Mouse (Mus musculus): ENCODE results near the gene Dhx16. TPM values are rescaled to one million over a fixed set of nuclear protein-coding genes. Genes with fewer than 3 reads are reported as not detected.

Dhx16 gene
- polyA plus RNA-seq, 1 experiment from 2014 or later: 50.6 TPM

DNA sequence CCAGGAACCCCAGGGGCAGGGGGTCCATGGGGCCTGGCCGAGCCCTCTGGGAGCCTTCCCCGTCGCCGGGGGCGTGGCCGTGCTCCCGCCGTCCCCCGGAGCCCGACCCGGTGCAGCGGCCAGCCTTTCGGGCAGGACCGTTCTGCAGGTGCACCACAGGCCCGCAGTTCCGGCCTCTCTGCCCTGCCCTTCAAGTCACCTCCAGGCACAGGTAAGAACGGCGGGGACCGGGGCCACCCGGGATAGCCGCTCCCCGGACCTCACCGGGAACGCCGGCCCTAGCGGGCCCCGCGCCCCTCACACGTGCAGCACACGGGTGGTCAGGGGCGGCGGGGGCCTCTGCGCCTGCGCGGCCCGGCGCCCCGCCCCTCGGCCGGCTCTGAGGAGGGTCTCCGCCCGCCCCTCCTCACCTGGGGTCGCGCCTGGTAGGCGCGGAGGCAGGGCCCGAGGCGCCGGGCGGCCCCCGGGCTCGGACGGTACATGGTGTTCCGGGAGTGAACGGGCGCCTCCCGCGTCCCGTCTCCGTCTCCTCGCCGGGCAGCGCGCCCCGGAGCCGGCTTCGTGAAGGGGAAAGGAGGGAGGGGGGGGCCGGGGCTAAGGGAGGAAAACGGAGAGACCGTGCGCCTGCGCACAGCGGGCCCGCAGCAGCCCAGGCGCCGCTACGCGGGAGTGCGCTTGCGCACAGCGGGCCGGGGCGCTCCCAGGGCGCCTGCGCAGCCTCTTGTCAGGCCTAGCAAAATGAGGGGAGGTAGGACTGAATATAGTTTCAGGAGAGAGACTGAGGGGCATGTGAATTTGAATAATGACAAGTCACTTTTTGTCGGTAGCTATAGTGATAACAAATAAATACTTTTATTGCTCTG lies 17.4 kb downstream of the Dhx16 start, which contains the start of gene 2310061I04Rik:
Gene 2310061I04Rik (minus strand): TSS at position 651 of the 863 bp plus-strand sequence.
- DNase-seq (ENCODE audit: low spot score): peak; percentile 96

DNA sequence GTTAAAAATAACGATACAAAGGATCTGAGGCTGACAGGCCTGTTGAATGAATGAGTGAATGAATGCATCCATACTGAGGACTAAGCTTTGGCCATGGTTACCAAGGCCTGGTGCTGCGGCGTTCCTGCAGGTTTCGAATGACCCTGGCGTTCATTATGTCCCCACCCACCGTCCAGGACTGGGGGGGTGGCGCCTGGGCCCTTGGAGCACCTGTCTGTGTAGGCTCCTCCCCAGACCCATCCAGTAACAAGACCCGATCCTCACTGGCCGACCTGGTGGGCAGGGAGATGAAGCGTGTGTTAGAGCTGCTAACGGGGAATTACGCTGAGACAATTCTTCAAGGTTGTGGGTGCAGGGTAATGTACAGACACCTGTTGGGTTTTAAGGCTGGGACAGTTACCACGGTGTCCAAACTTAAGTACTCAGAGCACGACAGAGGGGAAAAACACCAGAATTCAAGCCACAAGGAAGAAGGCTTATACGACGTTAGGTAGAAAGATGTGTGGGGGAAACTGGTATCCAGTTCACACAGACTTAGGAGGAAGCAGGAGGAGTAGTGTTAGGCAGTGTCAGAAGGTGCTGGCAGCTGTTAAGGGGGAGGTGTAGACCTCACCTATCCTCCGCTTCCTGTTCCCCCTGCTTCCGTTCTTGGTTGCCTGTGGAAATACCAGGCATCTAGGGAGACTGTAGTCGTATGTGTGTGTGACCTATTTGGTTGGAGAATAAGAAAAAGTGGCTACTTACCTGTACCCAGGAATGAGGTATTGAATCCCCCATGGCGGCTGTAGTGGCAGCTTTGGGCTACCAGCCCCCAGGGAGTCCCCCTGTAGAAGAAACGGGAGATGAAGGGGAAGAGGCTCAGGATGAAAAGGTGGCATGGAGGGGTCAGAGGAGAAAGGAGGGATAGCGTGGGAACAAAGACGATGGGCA lies 18.3 kb downstream of the Dhx16 start:
- DNase-seq (ENCODE audit: low spot score): peak; percentile 52

DNA sequence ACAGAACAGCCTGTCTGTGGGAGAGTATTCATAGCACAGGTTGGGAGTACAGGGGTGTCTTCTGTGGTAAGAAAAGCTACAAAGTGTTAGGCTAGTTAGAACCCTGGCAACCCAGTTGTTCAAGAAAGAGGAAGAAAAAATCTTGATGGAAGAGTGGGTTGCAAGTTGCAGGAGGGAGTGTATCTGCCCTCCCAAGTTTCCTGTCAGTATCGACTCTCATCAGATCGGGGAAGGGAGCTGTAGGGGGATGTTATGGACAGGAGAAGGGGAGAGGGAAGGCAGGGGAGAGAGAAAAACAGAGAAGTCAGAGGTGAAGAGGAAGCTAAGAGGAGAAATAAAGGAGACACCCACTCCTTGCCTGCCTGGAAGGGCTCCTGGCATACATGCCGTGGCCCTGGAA lies 21.0 kb downstream of the Dhx16 start:
- DNase-seq (ENCODE audit: low spot score): no peak

DNA sequence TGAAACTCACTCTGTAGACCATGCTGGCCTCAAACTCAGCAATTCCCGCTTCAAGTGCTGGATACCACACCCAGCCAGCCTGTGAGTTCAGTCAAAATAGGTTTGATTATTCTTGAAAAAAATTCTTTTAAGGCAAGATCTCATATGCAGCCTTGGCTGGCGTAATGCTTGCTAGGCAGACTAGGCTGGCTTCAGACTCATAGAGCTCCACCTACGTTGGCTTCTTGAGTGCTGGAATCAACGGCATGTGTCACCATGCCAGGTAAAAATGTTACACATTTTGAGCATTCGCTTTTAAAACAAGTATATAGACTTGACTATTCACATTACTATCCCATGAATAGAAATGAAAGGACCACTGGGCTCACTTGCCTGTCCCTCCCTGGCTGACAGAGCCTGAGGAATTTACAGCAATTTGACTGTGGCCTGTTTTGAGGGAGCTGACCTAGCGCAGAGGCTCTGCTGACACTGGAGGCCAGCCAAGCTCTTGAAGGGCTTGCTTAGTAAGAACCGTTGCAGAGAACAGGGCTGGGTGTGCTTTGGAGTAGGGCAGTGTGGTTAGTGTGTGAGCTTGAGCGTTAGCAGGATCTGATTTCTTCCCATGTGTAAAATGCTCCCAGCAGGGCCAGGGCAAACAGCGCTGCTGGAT lies 23.8 kb downstream of the Dhx16 start:
- no peak for DNase-seq (ENCODE audit: low spot score)

DNA sequence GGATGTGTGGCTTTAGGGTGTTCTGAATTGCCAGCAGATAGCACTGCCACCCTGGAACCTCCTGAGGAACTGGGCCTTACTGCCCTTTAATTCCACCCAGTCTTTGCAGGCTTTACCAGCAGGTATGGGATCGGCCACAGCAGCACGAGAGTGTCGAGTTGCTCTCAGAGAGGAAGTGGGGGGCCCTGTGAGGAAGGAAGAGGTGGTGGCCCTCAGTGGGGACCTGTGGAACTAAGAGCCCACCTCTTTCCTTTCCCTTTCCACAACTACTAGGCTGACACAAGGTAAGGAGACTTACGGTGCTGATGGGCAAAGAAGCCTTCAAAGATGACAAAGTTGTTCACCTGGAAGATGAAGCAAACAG lies 24.4 kb downstream of the Dhx16 start:
- DNase-seq (ENCODE audit: low spot score): peak; percentile 64

DNA sequence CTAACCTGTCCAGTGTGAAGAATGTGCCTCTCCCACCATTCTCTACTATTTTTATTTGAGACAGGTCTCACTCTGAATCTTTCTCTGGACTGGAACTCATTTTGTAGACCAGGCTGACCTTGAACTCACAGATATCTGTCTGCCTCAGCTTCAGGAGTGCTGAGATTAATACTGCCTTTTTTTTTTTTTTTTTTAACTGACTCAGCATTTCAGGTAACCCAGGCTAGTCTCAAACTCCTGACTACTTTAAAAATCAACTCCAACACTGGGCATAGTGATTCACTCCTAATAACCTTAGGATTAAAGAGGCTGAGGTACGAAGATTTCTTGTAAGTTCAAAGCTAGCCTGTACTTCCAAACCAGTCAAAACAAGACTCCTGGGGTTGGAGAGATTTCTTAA lies 26.0 kb downstream of the Dhx16 start:
- DNase-seq (ENCODE audit: low spot score): no peak

DNA sequence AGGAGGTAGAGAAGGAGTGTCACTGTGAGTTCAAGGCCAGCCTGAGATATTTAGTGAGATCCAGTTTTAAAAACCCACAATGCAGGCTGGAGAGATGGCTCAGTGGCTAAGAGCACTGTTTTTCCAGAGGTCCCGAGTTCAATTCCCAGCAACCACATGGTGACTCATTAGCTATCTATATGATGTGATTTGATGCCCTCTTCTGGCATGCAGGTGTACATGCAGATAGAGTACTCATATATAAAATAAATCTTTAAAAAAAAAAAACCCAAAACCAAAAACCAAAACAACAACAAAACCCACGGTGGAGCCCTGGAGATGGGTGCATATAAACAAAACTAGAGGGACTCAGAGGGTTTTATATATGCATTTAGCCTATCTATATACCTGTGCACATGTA lies 28.0 kb downstream of the Dhx16 start:
- DNase-seq (ENCODE audit: low spot score): peak; percentile 37

DNA sequence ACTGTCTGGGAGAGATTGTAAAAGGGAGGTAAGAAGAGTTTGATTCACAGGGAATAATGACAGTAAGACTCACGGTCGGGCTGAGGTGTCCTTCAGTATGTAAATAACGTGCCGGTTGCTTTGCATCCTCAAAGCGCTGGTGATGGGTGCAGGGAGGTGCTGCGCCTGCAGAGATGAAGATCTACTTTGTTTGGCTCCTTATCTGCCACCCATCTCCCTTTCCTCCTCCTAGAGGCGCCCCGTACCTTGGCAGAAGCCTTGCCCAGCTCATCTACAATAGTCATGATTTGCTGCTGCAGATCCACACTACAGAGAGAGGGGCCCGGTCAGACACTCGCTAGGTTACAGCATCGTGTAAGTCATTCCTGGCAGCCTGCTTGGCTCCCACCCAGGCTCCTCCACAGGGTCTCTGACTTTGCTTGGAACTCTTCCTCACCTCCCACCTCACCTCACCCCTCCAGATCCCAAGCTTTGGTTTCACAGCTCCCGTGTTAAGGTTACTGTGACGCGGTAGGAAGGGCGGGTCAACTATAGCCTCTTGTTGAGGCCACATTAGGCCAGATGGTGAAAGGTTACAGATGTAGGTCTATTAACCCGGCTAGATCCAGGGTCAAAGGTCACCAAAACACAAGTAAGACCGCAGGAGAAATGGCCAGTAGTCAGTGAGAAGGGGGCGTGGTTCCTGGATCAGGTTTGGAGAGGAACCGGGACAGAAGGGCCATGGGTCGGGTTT lies 29.7 kb downstream of the Dhx16 start:
- DNase-seq (ENCODE audit: low spot score): no peak

DNA sequence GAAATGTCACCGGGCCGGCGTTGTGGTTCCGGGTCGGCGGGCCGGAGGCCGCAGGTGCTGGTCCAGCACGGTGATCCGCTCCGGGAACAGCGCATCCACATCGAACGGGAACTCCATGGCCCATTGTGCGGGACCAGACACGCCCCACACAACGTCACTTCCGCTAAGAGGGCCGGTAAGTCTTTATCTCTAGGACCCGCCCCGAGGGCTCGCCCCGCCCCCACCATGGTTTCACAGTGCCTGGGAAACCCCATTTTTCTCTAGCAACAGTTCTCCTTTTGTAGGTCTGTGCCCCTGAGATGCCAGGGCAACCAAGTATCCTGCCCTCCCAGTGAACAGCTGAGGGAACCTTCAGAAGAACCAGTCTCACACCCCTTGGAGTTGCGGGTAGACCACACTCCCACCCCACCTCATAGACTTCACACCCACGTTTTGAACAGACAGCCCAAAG lies 30.3 kb downstream of the Dhx16 start, which contains the start of gene Atat1:
Gene Atat1 (minus strand): TSS at position 157 of the 451 bp plus-strand sequence.
- peak; percentile 93 for DNase-seq (ENCODE audit: low spot score)

DNA sequence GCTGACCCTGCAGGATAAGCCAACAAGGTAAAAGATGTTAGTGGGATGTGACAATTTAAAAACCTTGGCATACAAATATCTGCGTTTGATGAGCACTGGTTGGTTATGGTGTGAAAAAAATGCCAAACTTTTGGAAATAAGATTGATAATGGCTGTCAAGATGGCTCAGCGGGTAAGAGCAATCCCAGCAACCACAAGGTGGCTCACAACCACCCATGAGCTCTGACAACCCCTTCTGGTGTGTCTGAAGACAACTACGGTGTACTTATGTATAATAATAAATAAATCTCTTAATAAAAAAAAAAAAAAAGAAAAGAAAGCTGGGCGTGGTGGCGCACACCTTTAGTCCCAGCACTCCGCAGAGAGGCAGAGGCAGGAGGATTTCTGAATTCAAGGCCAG lies 35.4 kb downstream of the Dhx16 start:
- no peak for DNase-seq (ENCODE audit: low spot score)

DNA sequence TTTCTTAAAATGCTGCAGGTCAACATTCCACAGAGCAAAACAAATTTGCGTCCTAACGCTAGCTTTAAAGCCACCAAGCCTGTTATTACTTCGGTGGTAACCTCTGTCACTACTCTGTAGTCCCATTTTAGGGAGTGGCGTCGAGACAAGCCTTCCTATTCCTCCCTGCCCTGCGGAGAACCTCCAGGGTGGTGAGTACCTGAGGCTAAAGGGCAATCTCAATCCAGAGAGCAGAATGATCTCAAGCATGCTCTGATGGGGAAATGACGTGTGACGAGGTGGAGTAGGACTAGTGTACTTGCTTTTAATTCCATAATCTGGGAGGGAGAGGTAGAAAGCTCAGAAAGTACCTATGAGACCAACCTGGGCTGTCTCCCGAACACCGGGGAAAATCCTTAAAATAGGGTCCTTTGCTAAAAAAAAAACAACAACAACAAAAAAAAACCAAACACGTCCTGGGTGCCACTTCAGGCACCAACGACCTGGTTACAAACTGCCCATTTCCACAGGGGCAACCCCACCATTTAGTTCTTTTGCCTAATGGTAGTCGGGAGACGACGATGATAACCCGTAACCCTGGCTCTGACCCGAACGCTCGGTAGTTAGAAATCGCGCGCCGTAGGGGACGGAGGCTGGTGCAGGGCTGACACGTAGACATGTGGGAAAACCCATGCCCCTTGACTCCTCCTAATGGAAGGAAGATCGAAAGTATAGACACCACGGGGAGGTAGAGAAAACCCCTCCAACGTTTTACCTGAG lies 36.1 kb downstream of the Dhx16 start:
- DNase-seq (ENCODE audit: low spot score): no peak

DNA sequence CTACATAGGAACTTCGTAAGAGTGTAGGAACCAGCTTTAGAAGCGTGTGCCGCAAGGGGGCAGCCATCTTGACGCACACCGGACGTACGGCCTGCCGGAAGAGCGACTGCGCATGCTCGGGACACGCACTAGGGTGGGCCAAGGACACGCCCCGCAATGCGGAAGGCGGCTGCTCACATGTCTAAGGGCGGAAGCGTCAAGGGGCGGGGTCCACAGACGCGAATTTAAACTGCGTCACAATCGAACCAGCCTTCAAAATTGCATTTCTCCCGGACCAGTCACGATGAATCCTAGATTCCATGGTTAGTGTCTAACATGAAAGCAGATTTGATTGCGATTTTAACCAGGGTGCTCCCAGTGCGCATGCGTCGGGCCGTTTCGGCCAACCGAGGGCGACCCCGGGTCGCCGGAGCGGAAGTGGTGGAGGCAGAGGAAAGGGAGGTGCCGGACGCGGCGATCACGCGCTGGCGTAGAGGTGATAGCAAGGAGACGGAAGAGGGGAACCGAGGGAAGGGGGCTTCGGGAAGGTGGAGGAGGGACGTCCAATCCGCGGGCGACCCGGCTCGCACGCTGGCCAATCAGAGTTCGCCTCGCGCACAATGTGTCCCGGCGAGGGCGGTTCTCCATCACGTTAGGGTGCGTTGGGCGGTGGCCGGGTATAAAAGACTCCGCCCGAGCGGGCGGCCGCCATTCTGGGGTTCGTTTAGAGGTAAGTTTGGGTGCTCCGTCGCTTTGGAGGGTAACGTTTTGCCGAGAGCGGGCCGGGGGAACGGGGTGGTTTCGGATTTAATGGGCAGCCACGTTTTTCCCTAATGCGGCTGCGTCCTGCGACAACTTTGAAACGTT lies 36.9 kb downstream of the Dhx16 start, which contains the start of the genes Mrps18b and Ppp1r10:
Gene Mrps18b (minus strand): TSS at position 93 of the 846 bp plus-strand sequence.
Gene Ppp1r10 (plus strand): TSS at position 138 of the 846 bp plus-strand sequence.
- DNase-seq (ENCODE audit: low spot score): peak; percentile 99

DNA sequence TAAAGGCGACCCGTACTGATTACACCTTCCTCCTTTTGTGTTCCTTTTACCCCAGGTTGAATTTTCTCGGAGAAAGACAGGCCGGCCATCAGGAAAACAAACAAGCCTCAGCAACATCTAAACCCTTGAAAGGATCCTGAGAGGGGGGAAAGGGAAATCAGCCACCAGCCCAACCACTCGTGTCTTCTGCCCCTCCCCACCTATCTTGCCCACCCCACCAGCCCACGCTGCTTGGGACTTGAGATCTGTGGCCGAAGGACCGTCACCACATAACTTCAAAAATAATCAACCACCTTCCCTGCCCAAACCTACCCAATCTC lies 37.5 kb downstream of the Dhx16 start:
- no peak for DNase-seq (ENCODE audit: low spot score)

DNA sequence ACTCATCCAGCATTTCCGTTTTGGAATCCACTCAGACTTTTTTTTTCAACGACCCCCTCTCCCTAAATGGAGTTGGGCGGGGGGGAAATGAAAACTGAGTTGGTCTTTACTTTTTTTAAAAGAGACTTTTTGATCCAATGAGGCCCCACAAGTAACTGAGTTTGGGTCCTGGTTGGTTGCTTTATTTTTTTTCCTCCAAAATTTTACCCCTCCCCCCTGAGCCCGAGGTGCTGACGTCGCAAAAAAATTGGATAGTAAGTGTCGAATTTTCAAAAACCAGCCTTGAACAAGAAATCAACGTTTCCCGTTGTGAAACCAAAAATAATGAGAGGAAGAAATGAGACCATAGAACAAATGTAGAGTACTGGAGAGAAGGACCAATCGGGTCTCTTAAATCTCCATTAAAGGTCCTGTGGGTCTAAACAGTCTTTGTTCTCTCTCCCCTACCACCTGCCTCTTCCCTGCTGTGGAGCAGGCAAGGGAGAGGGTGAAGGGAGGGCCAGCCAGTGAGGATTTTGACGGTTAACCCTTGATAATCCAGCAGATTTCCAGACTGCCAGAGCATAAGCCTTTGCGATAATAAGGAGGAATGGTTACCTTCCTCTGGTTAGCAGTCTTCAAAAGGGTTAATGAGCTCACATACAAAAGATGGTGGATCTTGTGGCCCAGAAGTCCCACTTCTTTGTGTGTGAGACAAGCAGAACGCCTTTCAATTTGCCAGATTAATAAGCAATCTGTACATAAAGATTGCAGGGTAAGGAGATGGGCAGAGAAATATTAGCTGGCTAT lies 38.0 kb downstream of the Dhx16 start:
- DNase-seq (ENCODE audit: low spot score): peak; percentile 70

DNA sequence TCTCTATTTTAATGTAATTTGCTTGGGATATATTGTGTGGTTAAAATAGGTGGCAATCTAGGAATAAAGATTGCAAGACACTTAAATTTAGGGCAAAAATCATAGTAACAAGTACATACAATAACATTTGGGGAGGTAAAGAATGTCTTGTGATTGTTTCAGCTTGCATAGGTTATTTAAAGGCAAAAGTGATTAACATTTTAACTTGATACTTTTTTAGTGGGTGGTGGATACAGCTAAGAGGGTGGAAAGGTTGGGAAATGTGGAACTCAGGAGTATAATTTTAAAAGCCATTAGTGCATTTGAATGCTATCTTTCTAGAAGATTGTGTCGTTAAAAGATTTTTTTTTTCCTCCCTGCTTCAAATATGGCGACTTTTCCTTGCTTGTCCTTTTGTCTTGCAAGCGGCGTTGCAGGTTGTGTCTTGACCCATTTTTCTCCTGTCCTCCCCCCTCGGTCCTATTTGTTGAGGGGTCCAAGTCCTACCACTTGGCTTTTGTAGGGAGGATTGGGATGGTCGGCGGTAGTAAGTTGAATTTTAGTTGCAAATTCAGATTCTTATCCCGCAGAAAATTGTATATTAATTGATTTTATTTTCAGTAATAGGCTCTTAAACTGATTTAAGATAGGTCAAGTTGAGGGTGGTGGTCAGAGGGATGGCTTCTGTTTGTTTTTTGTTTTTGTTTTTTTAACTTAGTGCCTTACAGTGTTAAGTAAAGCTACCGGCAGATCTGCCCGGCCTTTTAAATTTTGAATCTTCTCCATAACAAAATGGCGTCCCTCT lies 38.8 kb downstream of the Dhx16 start:
- DNase-seq (ENCODE audit: low spot score): peak; percentile 64

DNA sequence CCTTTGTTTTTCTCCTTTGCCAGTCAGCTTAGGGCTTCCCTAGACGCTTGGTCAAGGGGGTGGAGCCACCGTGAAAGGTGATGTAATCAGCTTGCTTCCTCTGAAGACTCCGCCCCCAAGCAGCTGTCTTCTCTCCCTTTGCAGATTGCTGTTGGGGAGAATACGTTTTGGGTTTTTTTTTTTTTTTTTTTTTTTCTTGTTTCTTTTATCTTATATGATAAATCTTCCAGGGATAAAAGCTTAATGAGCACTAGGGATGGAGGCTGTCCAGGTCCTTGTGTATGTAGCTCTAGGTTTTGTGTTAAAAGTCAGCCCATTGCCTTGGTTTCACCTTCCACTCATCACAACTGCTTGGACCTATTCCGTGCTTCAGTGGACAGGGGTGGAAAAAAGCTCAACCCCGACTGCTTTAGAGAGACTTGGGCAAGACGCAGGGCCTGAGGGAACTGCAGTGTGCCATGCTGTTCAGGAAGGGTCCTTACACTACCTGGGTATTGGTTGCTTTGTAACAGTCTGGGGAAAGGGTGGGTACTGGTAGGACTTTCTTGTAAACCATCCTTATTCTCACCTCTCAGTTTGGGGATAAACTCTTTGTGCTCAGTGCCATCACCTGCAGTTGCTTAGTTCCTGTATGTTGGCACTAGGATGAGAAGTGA lies 39.6 kb downstream of the Dhx16 start:
- peak; percentile 98 for DNase-seq (ENCODE audit: low spot score)

DNA sequence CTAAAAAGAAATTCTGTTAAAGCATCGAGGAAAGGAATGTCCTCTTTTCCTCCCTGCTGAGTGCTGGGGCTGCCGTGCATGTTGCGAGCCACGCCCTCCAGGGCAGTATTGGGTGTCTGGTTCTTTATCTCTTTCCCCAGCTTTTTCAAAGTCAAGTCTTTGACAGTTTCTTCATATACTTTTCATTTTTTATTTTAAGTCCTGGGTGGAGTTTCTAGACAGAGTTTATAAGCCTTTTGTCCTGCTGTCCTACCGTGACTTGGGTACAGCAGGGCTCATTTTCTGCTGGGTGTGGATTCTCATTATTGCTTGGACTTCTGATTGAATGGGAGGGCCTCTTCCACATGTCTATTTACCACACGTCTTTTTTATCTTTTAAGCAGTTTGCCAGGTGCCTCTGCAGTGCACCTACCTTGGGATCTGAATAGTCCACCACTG lies 40.3 kb downstream of the Dhx16 start:
- no peak for DNase-seq (ENCODE audit: low spot score)

Data from thymus, postnatal 0 days (tissue).